Mouse (Mus musculus): ENCODE data around the gene Lhfpl3.

Gene Lhfpl3

GRCm38 (mm10) chr5:23140183-23140921, 394.5 kb downstream of the Lhfpl3 start:
- no peak for DNase-seq (ENCODE audit: low spot score)

- no peak for DNase-seq (ENCODE audit: low spot score)
These were observed 407.4 kb downstream of the Lhfpl3 start for GRCm38 (mm10) chr5:23153210-23153609.

- peak; percentile 14 for DNase-seq (ENCODE audit: low spot score)
These were observed 408.6 kb downstream of the Lhfpl3 start for GRCm38 (mm10) chr5:23154439-23154838.

- no peak for DNase-seq (ENCODE audit: low spot score)
These were observed 420.1 kb downstream of the Lhfpl3 start for GRCm38 (mm10) chr5:23165947-23166350.

GRCm38 (mm10) chr5:23166658-23167057, 420.8 kb downstream of the Lhfpl3 start:
- no peak for DNase-seq (ENCODE audit: low spot score)

- DNase-seq (ENCODE audit: low spot score): no peak
These were observed 443.8 kb downstream of the Lhfpl3 start for GRCm38 (mm10) chr5:23189633-23190032.

GRCm38 (mm10) chr5:23196879-23197278, 451.0 kb downstream of the Lhfpl3 start:
- no peak for DNase-seq (ENCODE audit: low spot score)

- no peak for DNase-seq (ENCODE audit: low spot score)
These were observed 467.2 kb downstream of the Lhfpl3 start for GRCm38 (mm10) chr5:23213086-23213485.

GRCm38 (mm10) chr5:23214646-23215045, 468.8 kb downstream of the Lhfpl3 start:
- DNase-seq (ENCODE audit: low spot score): no peak

GRCm38 (mm10) chr5:23219655-23220054, 473.8 kb downstream of the Lhfpl3 start:
- DNase-seq (ENCODE audit: low spot score): no peak

- peak; percentile 78 for DNase-seq (ENCODE audit: low spot score)
These were observed 479.1 kb downstream of the Lhfpl3 start for GRCm38 (mm10) chr5:23224759-23225536.

GRCm38 (mm10) chr5:23225621-23226020, 479.8 kb downstream of the Lhfpl3 start:
- DNase-seq (ENCODE audit: low spot score): no peak

- no peak for DNase-seq (ENCODE audit: low spot score)
These were observed 480.9 kb downstream of the Lhfpl3 start for GRCm38 (mm10) chr5:23226753-23227152.

- peak; percentile 39 for DNase-seq (ENCODE audit: low spot score)
These were observed 501.1 kb downstream of the Lhfpl3 start for GRCm38 (mm10) chr5:23246974-23247373.

- DNase-seq (ENCODE audit: low spot score): no peak
These were observed 501.9 kb downstream of the Lhfpl3 start for GRCm38 (mm10) chr5:23247784-23248183.

- no peak for DNase-seq (ENCODE audit: low spot score)
These were observed 502.4 kb downstream of the Lhfpl3 start for GRCm38 (mm10) chr5:23248303-23248702.

- no peak for DNase-seq (ENCODE audit: low spot score)
These were observed 504.3 kb downstream of the Lhfpl3 start for GRCm38 (mm10) chr5:23249896-23250875.

GRCm38 (mm10) chr5:23251462-23252224, 505.8 kb downstream of the Lhfpl3 start:
- peak; percentile 53 for DNase-seq (ENCODE audit: low spot score)

GRCm38 (mm10) chr5:23255816-23256418, 510.1 kb downstream of the Lhfpl3 start:
- DNase-seq (ENCODE audit: low spot score): no peak

GRCm38 (mm10) chr5:23273309-23273708, 527.5 kb downstream of the Lhfpl3 start:
- DNase-seq (ENCODE audit: low spot score): no peak

GRCm38 (mm10) chr5:23279364-23279763, 533.5 kb downstream of the Lhfpl3 start:
- DNase-seq (ENCODE audit: low spot score): no peak
